Mouse (Mus musculus) embryo, embryonic 9.5 days (tissue): Measurements from ENCODE around the gene Col26a1.

Experiments used
- DNase-seq: peaks from one replicate; pipeline ENCODE4 v3.0.0-alpha.2; 2017; ENCODE audit errors: extremely low spot score

The Col26a1 gene

DNA sequence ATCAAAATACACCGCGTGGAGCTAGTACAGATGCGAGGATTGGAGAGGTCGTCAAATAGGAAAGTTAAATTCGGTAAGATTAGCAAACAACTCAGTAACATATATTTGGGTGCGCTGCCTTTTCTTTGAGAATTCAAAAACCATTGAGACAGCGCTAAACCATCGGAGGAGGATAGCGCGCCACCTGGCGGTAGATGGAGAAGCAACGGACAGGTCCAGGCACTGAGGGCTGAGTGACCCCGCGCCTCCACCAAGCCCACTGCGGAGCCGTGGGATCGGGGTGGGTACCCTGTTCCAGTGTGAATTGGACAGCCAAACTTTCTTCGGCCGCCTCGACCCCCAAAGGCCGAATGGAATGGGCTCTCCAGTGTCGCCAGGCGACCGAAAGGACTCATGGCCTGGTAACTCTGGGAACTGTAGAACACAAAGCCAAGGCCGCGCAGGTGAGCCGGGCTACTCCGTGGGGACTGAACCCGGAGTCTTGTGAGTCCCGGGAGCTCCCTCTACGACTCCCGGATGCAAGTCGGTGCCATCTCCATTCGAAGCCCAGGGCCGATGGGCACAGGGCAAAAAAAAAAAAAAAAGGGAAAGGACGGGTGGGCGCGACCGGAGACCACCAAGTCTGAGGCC lies 1.5 kb downstream of the Col26a1 start:
- DNase-seq: peak; percentile 87

DNA sequence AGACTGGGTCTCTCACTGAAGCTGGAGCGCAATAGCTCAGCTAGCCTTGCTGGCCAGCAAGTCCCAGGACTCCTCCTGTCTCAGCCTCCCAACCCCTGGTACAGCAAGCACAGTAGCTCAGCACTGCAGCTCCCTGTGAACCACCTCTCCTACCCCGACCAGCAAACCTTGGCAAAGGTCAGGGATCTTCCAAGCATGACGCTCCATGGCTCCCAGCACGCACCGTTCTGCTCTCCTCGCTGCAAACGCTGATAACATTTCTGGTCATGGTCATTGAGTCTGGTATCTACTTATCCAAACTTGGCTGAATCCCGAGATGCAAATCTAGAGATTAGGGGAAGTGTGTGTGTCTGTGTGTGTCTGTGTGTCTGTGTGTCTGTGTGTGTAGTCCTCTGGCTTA lies 2.9 kb downstream of the Col26a1 start:
- DNase-seq: no peak

GRCm38 (mm10) chr5:136874271-136874670 lies 8.7 kb downstream of the Col26a1 start:
- DNase-seq: no peak

- no peak for DNase-seq
Observed at GRCm38 (mm10) chr5:136872417-136872816, 10.6 kb downstream of the Col26a1 start.

GRCm38 (mm10) chr5:136869451-136870114 lies 13.4 kb downstream of the Col26a1 start:
- peak; percentile 34 for DNase-seq

- no peak for DNase-seq
Observed at GRCm38 (mm10) chr5:136867706-136868105, 15.3 kb downstream of the Col26a1 start.

GRCm38 (mm10) chr5:136863961-136864674 lies 18.9 kb downstream of the Col26a1 start:
- DNase-seq: peak; percentile 87

- peak; percentile 35 for DNase-seq
Observed at GRCm38 (mm10) chr5:136863276-136863675, 19.7 kb downstream of the Col26a1 start.

GRCm38 (mm10) chr5:136862806-136863205 lies 20.2 kb downstream of the Col26a1 start:
- DNase-seq: no peak

DNA sequence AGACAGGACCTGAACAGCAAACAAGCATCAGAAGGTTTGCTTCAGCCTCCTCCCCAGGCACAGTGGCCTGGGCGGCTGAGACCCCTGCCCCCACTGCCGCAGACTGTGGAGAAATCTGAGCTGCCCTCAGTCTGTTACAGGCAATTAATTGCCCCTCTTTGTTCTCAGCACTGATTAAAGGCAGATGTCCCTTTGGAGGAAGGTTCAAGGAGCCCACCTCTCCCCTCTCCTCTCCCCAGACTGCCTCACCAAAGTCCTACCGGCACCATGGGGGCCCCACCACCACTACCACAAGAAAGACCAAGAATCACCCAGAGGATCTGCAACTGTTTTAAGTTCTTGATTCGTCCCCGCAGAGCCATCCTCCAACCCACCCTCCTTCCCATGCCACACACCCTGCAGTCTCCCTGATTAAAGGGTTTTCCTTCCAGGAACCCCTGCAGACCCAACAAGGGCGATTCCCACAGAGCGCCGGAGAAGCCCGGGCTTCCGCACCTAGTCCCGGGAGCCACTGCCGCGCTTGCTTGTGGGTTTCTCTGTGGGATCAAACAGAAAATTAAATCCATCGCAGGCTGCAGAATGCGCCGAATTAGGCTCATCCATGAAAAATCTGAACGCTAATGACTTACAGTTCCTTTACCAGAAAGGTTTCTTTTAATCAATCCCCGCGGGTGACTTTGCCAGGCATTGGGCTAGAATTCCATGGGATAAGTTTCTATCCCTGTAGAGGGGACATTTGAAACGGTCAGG lies 21.6 kb downstream of the Col26a1 start:
- peak; percentile 79 for DNase-seq

- no peak for DNase-seq
Observed at GRCm38 (mm10) chr5:136850716-136851115, 32.3 kb downstream of the Col26a1 start.

DNA sequence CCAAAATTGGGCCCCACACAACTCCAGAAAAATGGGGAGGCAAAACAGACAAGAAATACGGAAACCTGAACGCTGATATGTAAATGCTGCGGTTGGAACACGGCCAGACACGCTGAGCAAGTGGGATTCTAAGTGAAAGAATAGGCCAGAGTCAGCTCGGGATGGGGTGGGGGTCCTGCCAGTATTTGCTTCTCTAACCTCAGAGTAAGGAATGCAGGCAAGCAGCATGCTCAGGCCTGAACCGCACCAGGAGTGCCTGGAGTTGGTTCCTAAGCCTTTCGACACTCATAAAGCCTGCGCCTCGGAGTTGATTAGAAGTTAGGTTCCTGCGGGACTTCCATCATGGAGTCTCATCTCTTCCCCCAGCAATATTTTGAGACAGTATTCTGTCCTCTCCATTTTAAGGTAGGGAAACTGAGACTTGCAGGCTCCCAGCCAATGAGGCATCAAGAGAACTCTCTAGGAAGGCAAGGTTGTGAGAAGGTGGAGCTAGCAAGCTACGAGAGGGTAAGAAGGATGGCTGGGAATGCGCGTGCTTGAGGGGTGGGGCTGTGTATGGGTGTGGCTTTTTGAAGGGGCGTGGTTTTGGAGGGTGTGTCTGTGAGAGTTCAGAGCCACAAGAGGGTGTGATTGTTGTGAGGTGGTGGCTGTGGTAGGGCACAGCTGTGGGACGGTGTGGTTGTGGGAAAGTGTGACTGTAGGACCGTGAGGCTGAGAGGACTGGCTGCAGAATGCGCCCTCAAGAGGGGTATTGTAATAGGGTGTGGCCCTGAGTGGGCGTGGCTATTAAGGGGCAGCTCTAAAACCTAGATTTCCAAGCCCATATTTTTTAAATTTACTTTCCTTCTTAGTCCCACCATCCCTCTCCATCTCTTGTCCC lies 36.4 kb downstream of the Col26a1 start:
- DNase-seq: no peak

GRCm38 (mm10) chr5:136843930-136844329 lies 39.1 kb downstream of the Col26a1 start:
- DNase-seq: no peak

GRCm38 (mm10) chr5:136840036-136840435 lies 43.0 kb downstream of the Col26a1 start:
- peak; percentile 72 for DNase-seq

- no peak for DNase-seq
Observed at GRCm38 (mm10) chr5:136833053-136833452, 50.0 kb downstream of the Col26a1 start.

GRCm38 (mm10) chr5:136830156-136830555 lies 52.9 kb downstream of the Col26a1 start:
- no peak for DNase-seq

DNA sequence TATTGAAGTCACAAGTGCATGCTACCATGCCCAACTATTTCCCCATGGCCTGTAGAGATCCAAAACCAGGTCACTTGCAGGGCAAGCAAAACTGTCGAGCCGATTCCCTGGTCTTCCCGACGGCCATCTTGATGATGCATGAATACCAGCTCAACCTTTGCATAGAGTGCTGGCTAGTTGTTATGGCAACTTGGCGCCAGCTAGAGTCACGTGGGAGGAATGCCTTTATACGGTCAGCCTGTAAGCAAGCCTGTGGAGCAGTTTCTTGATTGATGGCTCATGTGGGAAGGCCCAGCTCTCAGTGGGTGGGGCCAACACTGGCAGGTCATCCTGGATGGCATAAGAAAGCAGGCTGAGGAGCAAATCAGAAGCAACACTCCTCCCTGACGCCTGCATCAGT lies 61.0 kb downstream of the Col26a1 start:
- DNase-seq: no peak

DNA sequence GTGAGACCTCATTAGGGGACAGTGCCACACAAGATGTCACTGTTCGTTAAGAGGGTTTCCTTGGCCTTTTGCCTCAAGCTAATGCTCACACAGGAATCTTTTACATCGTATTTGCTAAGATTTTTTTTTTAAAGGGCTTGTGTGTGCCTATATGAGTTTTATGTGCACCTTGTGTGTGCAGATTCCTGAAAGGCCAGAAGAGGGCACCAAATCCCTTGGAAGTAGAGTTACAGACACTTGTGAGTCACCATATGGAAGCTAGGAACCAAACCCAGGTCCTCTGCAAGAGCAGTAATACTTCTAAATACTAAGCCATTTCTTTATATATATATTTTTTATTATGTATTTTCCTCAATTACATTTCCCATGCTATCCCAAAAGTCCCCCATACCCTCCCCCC lies 62.1 kb downstream of the Col26a1 start:
- no peak for DNase-seq

GRCm38 (mm10) chr5:136819686-136820085 lies 63.3 kb downstream of the Col26a1 start:
- DNase-seq: no peak

- DNase-seq: peak; percentile 51
Observed at GRCm38 (mm10) chr5:136810539-136811374, 72.3 kb downstream of the Col26a1 start.
